Mouse (Mus musculus): ENCODE measurements around the gene Nat10.

DNA sequence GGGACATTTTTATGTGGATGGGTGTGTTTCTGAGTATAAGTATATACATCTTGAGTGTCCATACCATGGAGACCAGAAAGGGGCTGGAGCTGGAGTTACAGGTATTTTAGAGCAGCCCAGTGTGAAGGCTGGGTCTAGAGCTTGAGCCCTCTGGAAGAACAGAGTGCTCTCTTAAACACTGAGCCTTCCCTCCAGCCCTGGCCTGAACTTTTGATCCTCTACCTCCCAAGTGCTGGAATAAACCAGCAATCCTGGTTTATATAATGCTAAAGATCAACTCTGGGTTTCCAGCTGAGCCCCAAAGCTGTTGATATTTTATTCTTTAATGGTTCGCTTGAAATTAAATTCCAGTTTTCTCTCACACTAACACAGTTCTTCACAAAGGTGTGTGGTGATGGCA is 41.4 kb upstream of the Nat10 start:
- no peak for TF ChIP-seq CTCF (IDR thresholded peaks at IDR 0.05; ENCODE audit: low read depth, low read length)
- no peak for TF ChIP-seq GATA1 (IDR thresholded peaks at IDR 0.05; ENCODE audit: borderline replicate concordance, low read length)
- no peak for TF ChIP-seq POLR2AphosphoS5 (IDR thresholded peaks at IDR 0.05; ENCODE audit: insufficient replicate concordance, low read depth, low read length)
